Mouse (Mus musculus): ENCODE measurements at regions not wholly inside any gene's neighbourhood (a gene's known extent, or its start where the extent isn't known, plus 50 kb on each side); places are given as distances from the start of the nearest gene placed in this dataset.

DNA sequence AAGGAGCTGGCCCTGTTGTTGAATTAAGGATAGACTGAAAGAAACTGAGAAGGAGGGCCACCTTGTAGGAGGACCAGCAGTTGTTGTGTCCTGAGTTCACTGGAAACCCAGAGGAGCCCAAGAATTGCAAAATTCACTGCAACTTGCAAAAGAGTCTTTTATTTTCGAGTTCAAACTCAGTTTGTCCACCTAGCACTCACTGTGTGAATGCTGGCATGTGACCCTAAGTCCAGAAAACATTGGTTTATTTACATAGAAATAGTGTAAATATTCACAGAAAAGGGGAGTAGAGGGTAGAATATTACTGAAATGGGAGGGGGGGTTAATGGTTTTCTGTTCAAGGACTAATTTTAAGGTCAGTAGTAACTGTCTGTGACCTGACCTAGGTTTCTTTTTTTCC lies 394.7 kb downstream of the 4933405O20Rik start:
- in situ Hi-C loops (cut with MboI, MseI) = no loop called here

DNA sequence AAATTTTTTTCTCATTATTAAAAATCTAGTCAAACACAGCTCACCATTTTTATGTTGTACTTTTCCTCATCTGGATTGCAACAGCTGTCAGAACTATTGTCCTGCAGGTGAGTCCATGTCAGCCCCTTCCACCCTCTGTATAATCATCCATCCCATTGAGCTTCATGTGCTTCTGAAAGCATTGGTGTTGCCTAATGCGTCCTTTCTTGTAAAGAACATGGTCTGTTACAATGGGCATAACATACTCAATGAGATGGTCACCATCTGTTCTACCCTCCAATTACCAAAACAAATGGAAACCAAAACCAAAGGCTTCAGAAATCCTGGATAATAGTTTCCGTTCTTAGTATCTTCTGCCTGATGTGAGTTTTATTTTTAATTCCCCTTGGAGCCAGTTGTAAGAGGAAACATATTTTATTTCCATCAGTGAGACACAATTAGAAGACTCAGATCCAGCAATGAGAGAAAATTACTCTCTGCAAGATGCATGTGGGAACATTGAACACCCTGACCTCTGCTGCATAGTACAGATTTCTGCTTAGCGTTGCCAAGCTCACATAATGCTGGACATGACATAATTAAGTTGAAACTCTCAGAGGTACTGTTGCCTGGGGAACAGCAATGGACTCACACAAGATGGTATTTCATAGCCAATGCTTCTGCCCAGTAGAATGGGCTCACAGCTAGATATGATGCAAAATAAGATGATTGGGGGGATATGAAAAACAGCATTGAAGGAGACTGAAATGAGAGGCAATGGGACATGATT lies 443.1 kb downstream of the 4933405O20Rik start:
- in situ Hi-C loops (cut with MboI, MseI) = no loop called here

DNA sequence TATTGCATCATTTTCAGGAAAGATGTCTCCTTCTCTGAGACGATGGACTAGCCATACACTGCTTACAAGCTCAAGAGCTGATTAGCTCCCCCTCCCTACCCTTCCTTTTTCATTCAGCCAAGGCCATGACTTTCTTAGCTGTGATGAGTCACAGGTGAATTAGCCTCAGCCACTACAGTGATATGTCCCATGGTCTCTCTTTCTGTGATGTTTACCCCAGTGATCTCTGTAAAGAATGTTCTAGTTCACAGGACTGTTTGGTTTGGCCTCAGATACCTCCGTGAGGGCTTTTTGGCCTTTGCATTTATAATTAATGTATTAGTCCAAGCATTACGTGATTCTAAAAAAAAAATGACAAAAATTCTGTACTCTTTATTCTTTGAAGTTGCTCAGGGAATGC lies 452.5 kb downstream of the 4933405O20Rik start:
- in situ Hi-C loops (cut with MboI, MseI) = no loop called here

DNA sequence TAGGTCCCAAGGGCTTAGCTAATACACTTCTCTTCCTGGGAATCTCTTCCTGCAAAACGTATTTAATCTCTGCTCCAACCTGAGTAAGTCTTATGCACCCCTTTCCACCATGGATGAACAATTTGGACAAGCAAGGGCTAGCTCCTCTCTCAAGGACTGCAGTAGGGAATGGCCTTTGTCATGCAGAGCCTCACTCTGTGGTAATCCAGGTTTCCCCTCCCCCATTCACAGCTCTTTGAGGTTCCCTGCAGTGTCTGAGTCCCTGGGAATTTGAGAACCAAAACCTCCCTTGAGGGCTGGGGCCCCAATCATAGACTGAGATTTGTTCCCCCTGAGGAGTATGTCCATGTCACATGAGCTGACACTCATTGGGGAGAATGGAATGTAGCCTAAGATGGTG lies 442.5 kb upstream of the Ano5 start:
- in situ Hi-C loops (cut with MboI, MseI) = no loop called here

DNA sequence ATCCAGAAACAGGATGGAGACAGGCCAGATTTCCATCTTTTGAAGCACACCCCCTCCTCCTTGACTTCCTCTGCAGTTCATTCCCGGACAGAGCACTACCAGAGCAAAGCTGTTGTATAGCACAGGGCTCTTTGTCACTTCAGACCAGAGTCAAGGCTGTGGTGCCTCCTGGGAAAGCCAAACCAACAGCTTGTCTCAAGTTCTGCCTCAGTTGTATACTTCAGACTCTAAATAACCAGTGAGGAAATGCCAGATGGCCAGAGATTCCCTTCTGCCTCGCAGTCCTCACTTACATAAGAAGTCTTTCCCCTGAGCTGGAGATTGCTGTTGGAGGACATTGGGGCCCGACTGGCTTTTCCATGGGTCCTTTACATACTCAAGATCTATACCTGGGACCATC lies 417.1 kb upstream of the Ano5 start:
- in situ Hi-C loops (cut with MboI, MseI) = no loop called here

DNA sequence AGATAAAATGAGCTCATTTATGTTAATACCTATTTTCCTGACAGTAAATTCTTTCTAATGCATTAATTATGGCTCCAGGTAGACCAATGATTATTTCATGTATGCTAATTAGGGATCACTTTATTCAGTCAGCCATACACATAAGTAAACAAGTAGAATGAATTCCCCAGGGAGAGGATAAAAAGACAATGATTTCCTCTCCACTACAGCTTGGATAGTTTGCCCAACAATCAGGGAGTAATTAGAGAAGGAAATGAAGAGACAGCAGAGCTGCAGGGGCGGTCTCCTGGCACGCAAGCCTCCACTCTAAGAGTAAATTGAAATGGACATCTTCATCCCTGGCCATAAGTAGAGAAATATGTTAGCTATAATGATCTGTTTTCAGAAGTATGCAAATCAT lies 409.7 kb upstream of the Ano5 start:
- in situ Hi-C loops (cut with MboI, MseI) = no loop called here

DNA sequence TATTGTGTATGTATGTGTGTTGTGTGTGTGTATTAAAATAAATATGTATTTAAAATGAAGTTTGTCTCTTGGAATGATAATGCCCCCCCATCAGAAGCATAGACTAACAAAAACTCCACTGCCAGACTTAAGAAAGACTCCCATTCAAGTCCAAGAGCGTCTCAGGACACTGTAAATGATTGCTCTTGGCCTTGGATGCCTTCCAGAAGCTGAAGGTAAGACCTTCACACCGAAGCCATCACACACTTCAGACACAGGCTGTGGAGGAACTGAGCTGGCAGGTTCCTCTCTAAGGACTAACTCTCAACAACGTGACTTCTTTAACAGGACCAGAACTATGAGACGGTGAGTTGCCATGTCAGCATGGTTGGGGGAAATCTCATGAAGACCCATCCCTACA lies 370.0 kb upstream of the Ano5 start:
- in situ Hi-C loops (cut with MboI, MseI) = no loop called here

DNA sequence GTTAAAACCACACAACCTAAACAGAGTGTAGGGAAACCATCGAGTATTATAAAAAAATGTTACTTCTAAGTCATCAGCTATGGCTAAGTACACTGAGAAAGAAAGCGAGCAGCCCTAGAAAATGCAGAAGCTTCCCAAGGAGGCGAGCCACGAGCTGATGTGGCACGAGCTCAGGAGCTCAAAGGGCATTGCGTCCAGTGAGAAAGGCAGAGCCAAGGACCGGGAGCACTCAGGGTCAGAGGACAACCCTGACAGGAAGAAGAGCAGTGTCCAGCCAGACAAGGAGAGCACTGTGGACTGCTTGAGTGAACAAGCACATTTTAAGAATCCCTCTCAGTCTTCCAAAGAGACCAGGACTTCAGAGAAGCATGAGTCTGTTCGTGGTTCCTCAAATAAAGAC lies 335.6 kb upstream of the Ano5 start:
- in situ Hi-C loops (cut with MboI, MseI) = no loop called here

DNA sequence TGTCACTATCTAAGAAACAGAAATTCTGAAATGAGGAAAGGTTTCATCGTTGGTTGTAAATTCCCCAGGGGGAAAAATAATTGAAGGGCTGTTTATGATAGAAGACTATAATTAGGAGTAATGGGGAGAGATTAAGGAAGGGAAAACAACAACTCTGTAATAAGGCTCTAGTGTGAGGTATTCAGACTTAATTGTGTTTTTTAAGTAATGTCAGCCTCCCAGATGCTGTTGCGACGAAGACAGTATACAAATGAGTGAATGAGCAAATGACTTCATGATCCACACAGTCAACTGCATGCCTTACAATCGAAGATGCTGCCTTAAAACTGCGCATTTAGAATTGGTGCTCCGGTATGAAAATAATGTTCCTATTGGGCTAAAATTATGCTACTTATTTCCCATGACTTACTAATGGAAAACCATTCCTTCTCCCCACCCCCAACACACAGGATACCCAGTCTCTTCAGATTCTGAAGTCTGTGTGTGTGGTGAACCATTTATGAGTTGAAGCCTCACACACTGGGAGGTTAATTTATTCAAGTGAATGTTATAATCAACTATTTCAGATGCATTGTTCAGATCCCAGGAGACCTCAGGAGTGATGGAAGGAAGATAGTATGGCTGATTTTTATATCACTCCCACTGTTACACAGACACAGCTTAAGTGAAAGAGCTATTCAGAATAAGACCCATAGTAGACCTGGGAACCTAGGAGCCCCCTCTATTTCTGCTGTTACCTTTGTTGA lies 295.2 kb upstream of the Ano5 start:
- in situ Hi-C loops (cut with MboI, MseI) = no loop called here

DNA sequence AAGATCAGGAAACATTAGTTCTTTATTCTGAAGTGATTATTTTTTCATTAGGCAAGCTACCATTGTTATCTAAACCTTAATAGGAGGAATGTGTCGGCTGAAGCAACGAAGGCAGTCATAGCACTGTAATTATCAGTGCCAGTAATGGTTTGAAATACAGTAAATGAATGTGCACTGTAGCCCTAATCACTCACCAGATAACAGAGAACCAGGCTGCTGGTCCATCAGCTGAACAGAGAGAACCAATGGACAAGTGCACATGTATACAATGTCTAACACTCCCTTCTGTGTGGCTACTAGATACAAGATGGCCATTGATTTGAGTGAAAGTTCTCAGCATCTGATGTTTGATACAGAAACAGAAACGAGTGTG lies 294.6 kb upstream of the Ano5 start:
- in situ Hi-C loops (cut with MboI, MseI) = no loop called here

DNA sequence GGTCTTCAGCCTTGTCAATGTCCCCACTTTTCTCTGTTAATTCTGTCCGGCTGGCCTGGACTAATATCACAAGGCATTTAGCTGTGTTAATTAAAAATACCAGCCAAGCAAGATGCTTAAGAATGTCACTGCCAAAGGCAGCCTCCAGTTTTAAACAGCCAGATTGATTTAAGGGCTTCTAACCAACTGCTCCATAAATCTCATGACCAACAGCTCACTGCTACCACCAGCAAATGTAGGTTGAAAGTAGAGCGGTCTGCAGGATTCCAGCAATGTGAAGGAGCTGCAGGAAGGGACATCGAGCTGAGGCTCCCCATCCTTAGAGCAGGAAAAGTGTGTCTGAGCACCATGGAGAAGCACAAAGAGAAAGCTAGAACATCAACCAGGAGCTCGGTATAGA lies 289.5 kb upstream of the Ano5 start:
- in situ Hi-C loops (cut with MboI, MseI) = no loop called here

DNA sequence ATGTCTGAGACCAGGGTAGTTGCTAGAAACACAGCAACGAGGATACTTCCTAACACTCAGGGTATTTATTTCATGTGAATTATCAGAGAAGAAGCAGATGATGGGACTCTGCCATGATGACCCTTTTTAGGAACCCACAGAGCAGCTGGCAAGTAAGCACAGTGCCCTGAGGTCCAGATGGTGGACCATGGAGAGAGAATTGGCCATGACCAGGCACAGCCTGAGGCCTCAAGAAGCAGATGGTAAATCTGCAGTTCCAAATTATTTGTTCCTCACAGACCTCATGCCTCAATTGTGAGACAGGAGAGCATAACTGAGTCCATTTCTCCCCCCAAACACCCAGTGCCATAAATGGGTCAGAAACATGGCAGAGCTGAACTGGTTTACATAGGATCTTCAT lies 289.0 kb upstream of the Ano5 start:
- in situ Hi-C loops (cut with MboI, MseI) = no loop called here

DNA sequence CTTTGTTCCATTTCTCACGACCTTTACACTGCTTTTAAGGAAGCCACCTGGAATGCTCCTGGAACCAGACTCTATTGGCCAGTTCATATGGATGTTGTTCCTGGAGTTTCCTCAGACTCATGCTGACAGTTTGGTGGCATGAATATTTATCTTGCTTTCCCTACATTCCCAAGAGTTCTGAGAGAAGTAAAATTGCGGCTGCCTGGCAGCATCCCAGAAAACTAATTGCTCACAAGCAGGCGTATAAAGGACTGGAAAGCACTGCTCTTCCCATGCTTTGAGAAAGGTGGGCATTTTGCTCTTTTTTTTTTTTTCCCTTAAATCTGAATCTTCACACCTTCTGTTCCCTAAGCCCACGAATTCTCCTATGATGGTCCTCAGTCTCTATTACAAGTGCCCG lies 283.7 kb upstream of the Ano5 start:
- in situ Hi-C loops (cut with MboI, MseI) = no loop called here

DNA sequence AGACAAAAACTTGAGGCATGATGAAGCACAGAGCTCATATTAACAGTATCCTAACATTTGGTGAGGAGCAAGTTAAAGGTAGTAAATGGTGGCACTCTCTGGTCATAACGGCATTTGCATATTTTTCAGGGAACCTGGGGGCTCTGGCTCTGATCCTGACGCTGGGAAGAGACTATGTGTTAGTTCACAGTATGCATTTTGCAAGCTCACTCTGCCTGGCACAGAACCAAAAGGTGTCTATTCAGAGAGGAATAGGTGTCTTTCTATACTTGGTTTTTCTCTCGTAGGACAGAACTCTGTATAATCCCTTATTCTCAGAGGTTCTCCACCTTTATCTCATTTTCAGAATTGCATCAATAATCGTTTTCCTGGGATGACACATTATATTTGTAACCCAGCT lies 276.2 kb upstream of the Ano5 start:
- in situ Hi-C loops (cut with MboI, MseI) = no loop called here

DNA sequence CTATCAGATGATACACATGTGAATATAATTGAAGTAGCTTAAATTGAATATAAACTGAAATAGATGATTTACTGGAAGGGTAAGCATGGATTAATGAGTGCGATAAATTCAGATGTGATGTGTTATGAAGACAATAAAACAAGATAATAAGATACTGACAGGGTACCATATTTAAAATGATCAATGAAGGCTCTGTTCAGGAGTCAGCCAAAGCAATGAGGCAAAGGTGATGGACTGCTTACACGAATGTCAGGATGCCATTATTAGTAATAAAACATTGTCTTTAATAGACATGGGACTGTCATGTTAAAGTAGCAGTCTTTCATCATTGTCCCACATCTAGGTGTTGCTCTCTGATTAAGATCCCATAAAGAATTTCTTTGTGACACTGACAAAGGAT lies 263.1 kb upstream of the Ano5 start:
- in situ Hi-C loops (cut with MboI, MseI) = no loop called here

DNA sequence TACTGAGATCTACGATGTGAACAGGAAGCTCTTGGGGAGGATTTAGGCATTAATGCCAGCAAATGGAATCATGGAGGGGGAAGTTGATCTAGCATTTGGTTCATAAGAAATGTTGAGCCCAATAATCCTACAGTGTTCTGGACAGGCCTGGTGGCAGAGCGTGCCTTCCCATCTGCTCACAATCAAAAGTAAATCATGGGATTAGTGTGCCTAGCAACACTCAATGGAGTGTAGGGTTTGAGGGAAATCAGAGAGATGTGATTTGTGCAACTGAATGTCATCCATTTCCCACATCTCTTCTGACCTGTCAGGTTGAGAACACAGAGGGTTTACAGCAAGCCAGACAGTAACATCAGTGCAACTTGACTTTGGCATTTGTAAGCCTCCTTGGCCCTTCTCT lies 256.4 kb upstream of the Ano5 start:
- in situ Hi-C loops (cut with MboI, MseI) = no loop called here

DNA sequence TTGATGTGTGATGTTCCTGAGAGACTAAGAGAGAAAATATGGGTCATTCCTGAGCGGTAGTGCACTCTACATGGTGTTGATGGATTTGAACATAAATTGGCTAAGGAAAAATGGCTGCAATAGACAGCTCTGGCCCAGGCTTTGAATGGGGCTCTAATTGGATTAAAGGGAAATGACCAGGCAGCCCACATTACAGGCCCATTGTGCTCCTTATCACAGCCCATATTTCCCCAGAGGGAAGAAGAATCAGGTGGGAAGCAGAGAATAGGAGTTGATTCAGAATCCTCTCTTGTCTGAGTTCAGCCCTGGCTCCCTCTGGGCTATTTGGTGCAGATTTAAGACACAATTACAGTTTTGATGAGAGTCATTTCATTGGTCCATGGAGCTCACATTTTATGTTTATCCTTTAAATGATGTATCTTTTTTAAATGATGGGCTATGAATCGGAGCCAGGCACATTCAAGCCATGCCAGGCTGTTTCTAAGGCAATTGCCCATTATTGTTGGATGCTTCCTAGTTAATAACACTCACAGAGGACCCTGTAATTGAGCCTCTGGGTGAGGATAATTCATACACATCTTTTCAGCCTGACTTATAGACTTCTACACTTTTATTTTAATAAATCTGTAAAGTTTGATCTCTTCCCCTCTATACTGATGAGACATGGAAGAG lies 251.5 kb upstream of the Ano5 start:
- in situ Hi-C loops (cut with MboI, MseI) = no loop called here

DNA sequence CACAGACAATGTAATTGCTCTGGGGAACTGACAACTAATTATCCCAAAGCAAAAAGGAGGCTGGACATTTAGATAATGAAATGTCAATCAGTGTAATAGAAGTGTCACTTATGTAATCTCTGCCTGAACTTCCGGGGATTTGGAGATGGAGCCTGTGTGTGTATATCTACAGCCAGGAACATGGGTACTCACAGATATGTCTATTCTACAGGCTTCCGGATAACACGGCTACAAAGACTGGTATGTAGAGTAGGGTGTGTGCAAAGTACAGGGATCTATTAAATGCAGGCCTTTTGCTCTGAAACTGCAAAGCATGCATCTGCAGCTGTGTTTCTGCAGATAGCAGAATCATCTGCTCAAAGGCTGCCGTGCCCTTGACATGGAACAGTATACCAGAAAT lies 246.7 kb upstream of the Ano5 start:
- in situ Hi-C loops (cut with MboI, MseI) = loop anchor here (10.0 kb wide), 1 partner anchor 919 kb away; no protein-coding TSS in a partner anchor

DNA sequence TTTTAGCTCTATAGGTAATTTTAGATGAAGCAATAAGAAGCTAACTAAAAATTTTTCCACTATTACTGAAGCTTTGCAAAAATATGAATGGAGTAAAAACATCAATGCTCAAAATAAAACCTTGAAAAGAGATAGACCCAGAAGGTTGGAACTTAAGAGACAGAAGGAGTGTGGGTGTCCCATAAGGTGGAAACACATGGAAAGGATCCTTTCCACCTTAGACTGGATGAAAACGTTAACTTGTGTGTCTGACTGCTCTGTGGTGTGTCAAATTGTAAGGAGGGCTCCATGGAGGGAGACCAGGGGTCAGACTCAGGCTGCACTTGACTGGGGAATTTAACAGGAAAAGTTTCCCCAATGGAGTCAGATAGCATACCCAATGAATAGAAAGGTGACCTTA lies 244.9 kb upstream of the Ano5 start:
- in situ Hi-C loops (cut with MboI, MseI) = loop anchor here (10.0 kb wide), 1 partner anchor 921 kb away; no protein-coding TSS in a partner anchor

DNA sequence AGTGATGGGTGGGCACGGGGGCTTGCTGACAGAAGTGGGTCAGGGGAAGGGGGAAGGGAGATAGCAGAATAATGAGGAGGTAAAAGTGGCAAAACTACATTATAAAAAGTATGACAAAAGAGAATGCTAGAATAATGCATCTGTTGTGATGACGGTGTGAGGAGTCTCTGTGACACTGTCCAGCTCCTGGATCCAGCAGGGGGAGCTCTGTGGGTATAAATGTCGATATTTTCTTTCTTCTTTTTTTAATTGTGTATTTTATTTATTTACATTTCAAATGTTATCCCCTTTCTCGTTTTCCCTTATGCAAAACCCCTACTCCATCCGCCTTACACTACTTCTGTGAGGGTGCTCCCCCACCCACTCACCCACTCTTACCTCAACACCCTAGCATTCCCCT lies 243.9 kb upstream of the Ano5 start:
- in situ Hi-C loops (cut with MboI, MseI) = loop anchor here (10.0 kb wide), 1 partner anchor 922 kb away; no protein-coding TSS in a partner anchor

DNA sequence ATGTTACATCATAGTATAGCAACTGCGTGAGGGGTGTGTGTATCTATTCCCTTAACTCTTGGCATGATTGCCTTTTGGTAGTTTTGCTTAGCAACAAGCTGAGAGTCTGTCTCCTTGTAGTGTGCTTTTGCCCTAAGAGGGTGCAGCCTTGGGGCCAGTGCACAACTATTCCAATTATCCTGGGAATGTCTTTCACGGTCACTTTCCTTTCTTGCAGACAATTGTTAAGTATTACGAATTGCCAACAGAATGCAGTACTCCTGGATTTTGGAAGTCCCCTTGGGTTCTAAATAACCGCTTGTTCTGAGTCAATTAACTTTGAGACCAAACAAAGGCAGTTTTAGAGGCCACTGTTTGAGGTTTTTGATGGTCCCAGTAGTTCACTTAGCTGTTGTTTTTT lies 242.1 kb upstream of the Ano5 start:
- in situ Hi-C loops (cut with MboI, MseI) = loop anchor here (10.0 kb wide), 1 partner anchor 924 kb away; no protein-coding TSS in a partner anchor

DNA sequence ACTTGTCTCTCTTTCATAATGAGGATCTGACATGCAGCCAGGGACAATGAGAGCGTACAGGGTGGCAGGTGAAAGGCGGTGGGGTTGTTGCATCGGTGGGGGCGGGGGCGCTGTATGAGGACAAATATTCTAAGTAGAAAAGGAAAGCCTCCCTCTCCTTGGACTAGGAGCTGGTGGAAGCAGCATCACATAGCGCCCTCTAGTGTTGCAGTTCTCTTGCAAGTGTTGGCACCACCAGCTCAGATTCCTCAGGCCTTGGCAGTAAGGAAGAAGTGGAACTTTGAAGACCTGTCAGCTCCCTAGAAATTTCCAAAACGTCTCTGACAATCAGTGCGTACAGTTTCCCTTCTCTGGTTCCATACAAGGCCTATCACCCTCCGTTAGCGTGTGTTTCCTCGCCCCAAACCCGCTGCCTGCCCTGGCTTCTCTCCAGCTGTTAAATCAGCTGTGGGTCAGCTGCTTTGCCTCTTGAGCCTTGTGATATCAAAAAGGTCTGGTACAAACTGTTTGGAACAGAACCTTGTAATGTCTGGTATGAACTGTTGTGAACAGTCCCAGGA lies 240.2 kb upstream of the Ano5 start:
- in situ Hi-C loops (cut with MboI, MseI) = no loop called here
